Mouse (Mus musculus) lung, postnatal 0 days (tissue): ENCODE data around the gene Tbr1. TPM values are rescaled to one million over a fixed set of nuclear protein-coding genes. Genes with fewer than 3 reads are reported as not detected.

Experiments
- ATAC-seq: fragments of 200-750 bp; cut with Nextera tagmentation; 2 replicates; pipeline ENCODE4 v1.8.0; 2017; ENCODE audit warnings: moderate library complexity
- DNase-seq: peaks from one replicate; pipeline ENCODE4 v3.0.0-alpha.2; 2016; ENCODE audit warnings: low spot score
- H3K27ac ChIP-seq: fragments of 300-500 bp; sonication (generic); 2 replicates; pipeline ENCODE4 v1.5.1; 2014; ENCODE audit warnings: antibody characterized with exemption, mild to moderate bottlenecking, low read length, mixed read lengths
- H3K27me3 ChIP-seq: fragments of 300-500 bp; sonication (generic); replicated peaks from 2 replicates; pipeline ENCODE4 v1.6.1; 2014; ENCODE audit warnings: low read length, mixed read lengths; ENCODE audit not compliant: insufficient read depth
- H3K36me3 ChIP-seq: fragments of 300-500 bp; sonication (generic); 2 replicates; pipeline ENCODE4 v1.6.1; 2014; ENCODE audit warnings: low read length, mixed read lengths; ENCODE audit not compliant: insufficient read depth
- H3K4me1 ChIP-seq: fragments of 300-500 bp; sonication (generic); 2 replicates; pipeline ENCODE4 v1.6.1; 2014; ENCODE audit warnings: antibody characterized with exemption, low read depth, low read length, mixed read lengths; ENCODE audit not compliant: insufficient read depth
- H3K4me2 ChIP-seq: fragments of 300-500 bp; sonication (generic); replicated peaks from 2 replicates; pipeline ENCODE4 v1.6.1; 2014; ENCODE audit warnings: low read depth, mild to moderate bottlenecking, low read length, moderate library complexity, mixed read lengths
- H3K4me3 ChIP-seq: fragments of 300-500 bp; sonication (generic); 2 replicates; pipeline ENCODE4 v1.5.1; 2014; ENCODE audit warnings: low read depth, low read length
- H3K9ac ChIP-seq: fragments of 300-500 bp; sonication (generic); replicated peaks from 2 replicates; pipeline ENCODE4 v1.6.1; 2014; ENCODE audit warnings: low read depth, mild to moderate bottlenecking
- H3K9me3 ChIP-seq: fragments of 300-500 bp; sonication (generic); 2 replicates; pipeline ENCODE4 v1.6.1; 2016; ENCODE audit warnings: low read length, mixed read lengths
- CTCF ChIP-seq: IDR thresholded peaks from 2 replicates; pipeline ENCODE4 v1.5.1; 2016; ENCODE audit warnings: antibody characterized with exemption, mild to moderate bottlenecking
- EP300 ChIP-seq: IDR thresholded peaks from 2 replicates; pipeline ENCODE4 v1.6.1; 2016; ENCODE audit warnings: antibody characterized with exemption, mild to moderate bottlenecking, control low read depth
- WGBS: fragments of 180-500 bp; shearing (Covaris S2); extraction: QIAGEN DNeasy Blood & Tissue Kit; methylation state at CpG from one replicate; pipeline ENCODE4 v1.1.7; 2014; 5-methylcytosine and 5-hydroxymethylcytosine counted together
- microRNA-seq: library from miRNA; unstranded; fragments of <30 nt; microRNA quantifications from one replicate; pipeline ENCODE4, GENCODE M21; 2016
- polyA plus RNA-seq: library from polyadenylated mRNA; unstranded; fragments of >200 nt; fragmentation: Nextera tagmentation; extraction: Ambion mirVana; gene quantifications from 2 replicates; pipeline ENCODE4 v1.2.1, GENCODE M21; 2015

Gene Tbr1
- polyA plus RNA-seq, 1 experiment from 2014 or later: 0.02 TPM

DNA sequence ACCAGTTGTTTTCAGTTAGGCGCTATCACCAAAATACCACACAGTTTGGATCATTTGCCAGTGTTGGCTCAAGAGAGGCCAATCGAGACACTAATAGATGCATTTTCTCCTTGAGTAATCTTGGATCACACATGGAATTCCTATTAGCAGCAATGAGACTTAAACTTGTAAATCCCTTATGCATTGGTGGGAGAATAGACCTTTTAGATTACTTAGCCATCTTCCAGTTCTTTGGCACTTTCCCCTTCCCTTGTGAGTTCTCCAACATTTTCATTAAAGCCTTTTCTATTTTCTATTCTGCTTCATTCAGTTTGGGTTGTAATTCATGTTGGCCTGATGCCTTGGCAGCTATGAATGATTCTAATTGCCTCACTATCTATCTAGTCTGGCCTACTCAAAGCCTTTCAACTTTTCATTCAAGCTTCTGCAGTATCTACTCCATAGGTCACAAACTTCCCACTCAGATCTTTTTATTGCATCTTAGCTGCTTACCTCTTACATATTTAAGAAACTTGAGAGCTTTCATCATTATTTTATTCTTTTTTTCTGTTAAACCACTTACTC lies 34.6 kb downstream of the Tbr1 start:
- Histone ChIP-seq H3K4me2 (no peak overlapping the region), H3K27me3 (no peaks in the 10 kb centered on the region), H3K9me3 (no peaks in the 10 kb centered on the region), H3K4me1 (no peaks in the 10 kb centered on the region), H3K27ac (no peak overlapping the region), H3K4me3 (no peak overlapping the region), H3K36me3 (no peaks in the 10 kb centered on the region), H3K9ac (no peak overlapping the region)
- ATAC-seq: no peak
- TF ChIP-seq CTCF: no peak
- no peak for TF ChIP-seq EP300
- DNase-seq: no peak
- 78% methylated on average over 2 of the region's 2 CpGs for WGBS

Small RNAs within 50 kb of the gene (microRNA-seq; reads per million reads assigned to microRNA genes)
- gene Gm22403: not detected

Other genes starting within 250 kb of the Tbr1 start
- gene Tank, start 224.3 kb upstream of the Tbr1 start, polyA plus RNA-seq: 23.9 and 25.4 TPM in 2 replicates
- 87.4 and 94.3 TPM in 2 replicates for gene Psmd14, start 91.2 kb upstream of the Tbr1 start, polyA plus RNA-seq
- 0.13 and 0.17 TPM in 2 replicates for gene Slc4a10, start 243.5 kb downstream of the Tbr1 start, polyA plus RNA-seq